Mouse (Mus musculus) heart, adult 2 months (tissue): ENCODE measurements around the gene Gucy2g.

ENCODE experiments used
- CTCF ChIP-seq: fragments of 200-600 bp; IDR thresholded peaks from 2 replicates; pipeline ENCODE4 v1.8.1; 2022; ENCODE audit warnings: antibody characterized with exemption, mild to moderate bottlenecking, moderate library complexity
- POLR2A ChIP-seq: fragments of 200-500 bp; IDR thresholded peaks from 2 replicates; pipeline ENCODE4 v1.6.1; 2011; ENCODE audit warnings: mild to moderate bottlenecking, low read depth, low read length, control low read depth; ENCODE audit not compliant: insufficient read depth

DNA sequence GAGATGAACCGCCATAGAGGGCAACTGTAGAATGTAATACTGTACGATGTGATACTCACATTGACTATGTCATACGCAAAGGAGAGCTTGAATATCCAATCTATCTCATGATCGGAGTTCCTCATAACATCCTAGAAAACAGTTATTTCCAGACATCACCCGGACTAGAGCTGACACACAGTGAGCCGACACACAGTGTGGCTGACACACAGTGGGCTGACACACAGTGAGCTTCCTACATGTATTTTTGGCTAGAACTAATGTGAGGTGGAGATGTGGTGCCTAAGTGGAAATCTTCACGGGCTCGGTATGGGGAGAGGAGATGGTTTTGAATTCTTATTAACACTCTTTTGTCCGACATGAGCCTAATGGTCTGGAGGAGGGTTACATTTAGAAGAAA, 18.8 kb downstream of the Gucy2g start:
- TF ChIP-seq POLR2A = no peak
- no peak for TF ChIP-seq CTCF
